Mouse (Mus musculus) neural tube, embryonic 13.5 days (tissue): ENCODE measurements around the gene Tjp2. TPM values are rescaled to one million over a fixed set of nuclear protein-coding genes. Genes with fewer than 3 reads are reported as not detected.

Source experiments
- ATAC-seq: fragments of 200-750 bp; cut with Nextera tagmentation; 2 replicates; pipeline ENCODE4 v1.8.0; 2017; ENCODE audit warnings: low read depth, mild to moderate bottlenecking, moderate TSS enrichment, moderate library complexity
- H3K27ac ChIP-seq: fragments of 300-500 bp; sonication (generic); replicated peaks from 2 replicates; pipeline ENCODE4 v1.5.1; 2015; ENCODE audit warnings: moderate library complexity, mild to moderate bottlenecking, inconsistent platforms
- H3K27me3 ChIP-seq: fragments of 300-500 bp; sonication (generic); 2 replicates; pipeline ENCODE4 v1.6.1; 2015; ENCODE audit warnings: mild to moderate bottlenecking, inconsistent platforms
- H3K36me3 ChIP-seq: fragments of 300-500 bp; sonication (generic); 2 replicates; pipeline ENCODE4 v1.6.1; 2015; ENCODE audit warnings: mild to moderate bottlenecking, inconsistent platforms
- H3K4me1 ChIP-seq: fragments of 300-500 bp; sonication (generic); replicated peaks from 2 replicates; pipeline ENCODE4 v1.6.1; 2015; ENCODE audit warnings: inconsistent platforms
- H3K4me2 ChIP-seq: fragments of 300-500 bp; sonication (generic); 2 replicates; pipeline ENCODE4 v1.6.1; 2015; ENCODE audit warnings: inconsistent platforms, mild to moderate bottlenecking, moderate library complexity
- H3K4me3 ChIP-seq: fragments of 300-500 bp; sonication (generic); 2 replicates; pipeline ENCODE4 v1.5.1; 2015; ENCODE audit warnings: mild to moderate bottlenecking, inconsistent platforms
- H3K9ac ChIP-seq: fragments of 300-500 bp; sonication (generic); 2 replicates; pipeline ENCODE4 v1.6.1; 2015; ENCODE audit warnings: moderate library complexity, mild to moderate bottlenecking, inconsistent platforms
- H3K9me3 ChIP-seq: fragments of 300-500 bp; sonication (generic); 2 replicates; pipeline ENCODE4 v1.6.1; 2016; ENCODE audit warnings: inconsistent platforms
- WGBS: fragments of 180-500 bp; shearing (Covaris S2); methylation state at CpG from one replicate; pipeline ENCODE4 v1.1.7; 2015; 5-methylcytosine and 5-hydroxymethylcytosine counted together
- polyA plus RNA-seq: library from polyadenylated mRNA; unstranded; fragments of >200 nt; fragmentation: Nextera tagmentation; extraction: Ambion mirVana; gene quantifications from 2 replicates; pipeline ENCODE4 v1.2.1, GENCODE M21; 2015

Gene Tjp2
- polyA plus RNA-seq, 1 experiment from 2014 or later, result 13.6 TPM

GRCm38 (mm10) chr19:24075927-24076326, 148.9 kb downstream of the Tjp2 start:
- Histone ChIP-seq H3K9ac (no peak overlapping the region), H3K4me3 (no peak overlapping the region), H3K4me1 (no peaks in the 10 kb centered on the region), H3K9me3 (peaks cover 7% of the 10 kb centered on the region; the same call in 1 of the 2 replicates), H3K4me2 (no peak overlapping the region), H3K36me3 (no peaks in the 10 kb centered on the region), H3K27me3 (no peaks in the 10 kb centered on the region), H3K27ac (no peak overlapping the region)
- WGBS, result 86% methylated on average over 8 of the region's 8 CpGs
- ATAC-seq, result no peak

GRCm38 (mm10) chr19:24073155-24073554, 151.7 kb downstream of the Tjp2 start:
- WGBS, result 56% methylated on average over 4 of the region's 4 CpGs

GRCm38 (mm10) chr19:24064348-24064895, 160.4 kb downstream of the Tjp2 start:
- no peak overlapping the region for H3K4me3 ChIP-seq
- H3K27ac ChIP-seq, result no peak overlapping the region
- H3K4me1 ChIP-seq, result peaks cover 5% of the 10 kb centered on the region; the same call in 1 of the 2 replicates
- no peak overlapping the region for H3K4me2 ChIP-seq
- H3K9ac ChIP-seq, result no peak overlapping the region
- H3K9me3 ChIP-seq, result peaks cover 7% of the 10 kb centered on the region; the same call in 1 of the 2 replicates
- no peaks in the 10 kb centered on the region for H3K36me3 ChIP-seq
- no peak for ATAC-seq
- H3K27me3 ChIP-seq, result no peaks in the 10 kb centered on the region
- WGBS, result 31% methylated on average over 12 of the region's 12 CpGs

More at GRCm38 (mm10) chr19:24073155-24073554, 151.7 kb downstream of the Tjp2 start:
- Histone ChIP-seq H3K36me3 (no peaks in the 10 kb centered on the region), H3K9me3 (peaks cover 19% of the 10 kb centered on the region; the same call in 1 of the 2 replicates), H3K27me3 (no peaks in the 10 kb centered on the region), H3K4me1 (no peaks in the 10 kb centered on the region), H3K4me3 (no peak overlapping the region), H3K9ac (no peak overlapping the region), H3K4me2 (no peak overlapping the region), H3K27ac (no peak overlapping the region)
- ATAC-seq, result no peak

DNA sequence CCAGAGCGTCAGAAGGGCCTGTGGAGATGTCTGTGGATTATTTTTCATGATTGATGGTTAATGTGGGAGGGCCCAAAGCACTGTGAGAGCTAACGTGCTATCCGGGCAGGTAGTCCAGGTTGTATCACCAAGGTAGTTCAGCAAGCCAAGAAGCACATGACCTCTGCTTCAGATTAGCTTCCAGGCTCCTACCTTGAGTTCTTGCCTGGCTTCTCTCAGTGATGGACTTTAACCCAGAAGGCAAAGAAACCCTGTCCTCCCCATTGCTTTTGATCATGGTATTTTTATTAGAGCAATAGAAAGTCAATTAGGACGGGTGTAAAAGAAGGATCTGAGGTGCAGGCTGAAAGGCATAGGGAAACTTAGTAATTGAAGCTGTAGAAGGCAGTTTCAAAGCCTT, 161.2 kb downstream of the Tjp2 start:
- H3K4me1 ChIP-seq, result peaks cover 5% of the 10 kb centered on the region; the same call in 1 of the 2 replicates
- 44% methylated on average over 4 of the region's 4 CpGs for WGBS
- peaks cover 2% of the 10 kb centered on the region; the same call in 1 of the 2 replicates for H3K9me3 ChIP-seq
- no peak overlapping the region for H3K27ac ChIP-seq
- H3K9ac ChIP-seq, result no peak overlapping the region
- no peaks in the 10 kb centered on the region for H3K27me3 ChIP-seq
- no peak overlapping the region for H3K4me3 ChIP-seq
- H3K36me3 ChIP-seq, result no peaks in the 10 kb centered on the region
- no peak overlapping the region for H3K4me2 ChIP-seq
- no peak for ATAC-seq

DNA sequence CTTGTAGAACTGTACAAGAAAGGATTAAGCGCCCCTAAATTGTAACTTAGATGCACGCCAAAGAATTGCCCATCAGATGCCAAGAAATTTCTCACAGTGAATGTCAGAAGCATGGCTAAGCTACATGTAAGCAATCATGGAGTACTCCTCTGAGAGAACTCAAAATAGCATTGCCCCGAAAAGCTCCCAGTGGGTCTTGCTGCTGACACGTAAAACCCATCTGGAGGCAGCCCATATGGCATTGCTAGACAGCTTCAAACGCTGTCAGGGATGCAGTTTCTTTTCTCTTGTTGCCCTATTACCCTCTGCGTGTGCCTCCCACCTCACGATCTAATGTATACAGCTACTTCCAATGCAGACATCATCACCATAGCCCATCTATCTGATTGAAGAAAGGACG, 166.0 kb downstream of the Tjp2 start:
- WGBS, result 71% methylated on average over 8 of the region's 8 CpGs
- no peak for ATAC-seq
- peaks cover 3% of the 10 kb centered on the region; the same call in 1 of the 2 replicates for H3K4me1 ChIP-seq
- 0 out of 2 replicates have a peak, but pooled peaks cover 5% of the 10 kb centered on the region for H3K9me3 ChIP-seq
- no peaks in the 10 kb centered on the region for H3K27me3 ChIP-seq
- no peak overlapping the region for H3K9ac ChIP-seq
- no peak overlapping the region for H3K4me2 ChIP-seq
- no peaks in the 10 kb centered on the region for H3K36me3 ChIP-seq
- no peak overlapping the region for H3K4me3 ChIP-seq
- H3K27ac ChIP-seq, result no peak overlapping the region

DNA sequence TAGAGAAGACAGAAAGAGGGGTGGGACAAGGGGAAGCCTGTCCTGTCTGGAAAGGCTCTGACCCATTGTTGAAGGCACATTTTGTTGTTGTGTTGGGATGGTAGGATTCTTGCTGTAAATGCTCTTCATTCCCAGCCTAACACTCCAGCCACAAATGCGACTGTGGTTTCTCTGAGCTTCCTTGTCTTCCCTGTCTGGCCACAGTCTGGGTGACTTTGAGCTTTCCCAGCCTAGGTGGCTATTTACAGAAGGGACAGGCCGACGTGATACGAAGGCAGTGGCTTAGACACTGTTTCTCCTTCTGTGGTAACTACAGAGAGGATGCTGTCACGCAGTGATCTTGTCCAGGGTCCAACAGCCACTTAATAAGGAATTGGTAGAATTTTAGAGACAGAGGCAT, 166.8 kb downstream of the Tjp2 start:
- peaks cover 3% of the 10 kb centered on the region; the same call in 1 of the 2 replicates for H3K4me1 ChIP-seq
- ATAC-seq, result no peak
- no peak overlapping the region for H3K4me3 ChIP-seq
- WGBS, result 89% methylated on average over 5 of the region's 5 CpGs
- no peaks in the 10 kb centered on the region for H3K27me3 ChIP-seq
- no peak overlapping the region for H3K9ac ChIP-seq
- no peak overlapping the region for H3K4me2 ChIP-seq
- 0 out of 2 replicates have a peak, but pooled peaks cover 5% of the 10 kb centered on the region for H3K9me3 ChIP-seq
- no peaks in the 10 kb centered on the region for H3K36me3 ChIP-seq
- no peak overlapping the region for H3K27ac ChIP-seq

- no peak for ATAC-seq
Observed at GRCm38 (mm10) chr19:24056880-24057279, 167.9 kb downstream of the Tjp2 start.

GRCm38 (mm10) chr19:24054904-24055303, 169.9 kb downstream of the Tjp2 start:
- Histone ChIP-seq H3K27me3 (no peaks in the 10 kb centered on the region), H3K9ac (no peak overlapping the region), H3K9me3 (0 out of 2 replicates have a peak, but pooled peaks cover 5% of the 10 kb centered on the region), H3K4me1 (peaks cover 3% of the 10 kb centered on the region; the same call in 1 of the 2 replicates), H3K4me2 (no peak overlapping the region), H3K27ac (no peak overlapping the region), H3K4me3 (no peak overlapping the region), H3K36me3 (no peaks in the 10 kb centered on the region)
- ATAC-seq, result no peak
- WGBS, result 44% methylated on average over 2 of the region's 2 CpGs

More at GRCm38 (mm10) chr19:24056880-24057279, 167.9 kb downstream of the Tjp2 start:
- Histone ChIP-seq H3K9me3 (0 out of 2 replicates have a peak, but pooled peaks cover 5% of the 10 kb centered on the region), H3K4me3 (no peak overlapping the region), H3K27me3 (no peaks in the 10 kb centered on the region), H3K36me3 (no peaks in the 10 kb centered on the region), H3K9ac (no peak overlapping the region), H3K4me2 (no peak overlapping the region), H3K4me1 (peaks cover 3% of the 10 kb centered on the region; the same call in 1 of the 2 replicates), H3K27ac (no peak overlapping the region)
- WGBS, result 95% methylated on average over 1 of the region's 1 CpGs

- ATAC-seq, result no peak
- Histone ChIP-seq H3K9ac (no peak overlapping the region), H3K36me3 (no peaks in the 10 kb centered on the region), H3K27me3 (no peaks in the 10 kb centered on the region), H3K4me3 (no peak overlapping the region), H3K4me1 (peaks cover 3% of the 10 kb centered on the region; the same call in 1 of the 2 replicates), H3K9me3 (0 out of 2 replicates have a peak, but pooled peaks cover 5% of the 10 kb centered on the region), H3K4me2 (no peak overlapping the region), H3K27ac (no peak overlapping the region)
- 37% methylated on average over 5 of the region's 5 CpGs for WGBS
Observed at GRCm38 (mm10) chr19:24054265-24054664, 170.6 kb downstream of the Tjp2 start.

GRCm38 (mm10) chr19:24050514-24050913, 174.3 kb downstream of the Tjp2 start:
- no peak overlapping the region for H3K27ac ChIP-seq
- no peaks in the 10 kb centered on the region for H3K36me3 ChIP-seq
- no peaks in the 10 kb centered on the region for H3K27me3 ChIP-seq
- H3K4me2 ChIP-seq, result no peak overlapping the region
- no peak for ATAC-seq
- no peak overlapping the region for H3K9ac ChIP-seq
- peaks cover 3% of the 10 kb centered on the region; the same call in 1 of the 2 replicates for H3K4me1 ChIP-seq
- no peak overlapping the region for H3K4me3 ChIP-seq
- 82% methylated on average over 2 of the region's 2 CpGs for WGBS
- no peaks in the 10 kb centered on the region for H3K9me3 ChIP-seq

DNA sequence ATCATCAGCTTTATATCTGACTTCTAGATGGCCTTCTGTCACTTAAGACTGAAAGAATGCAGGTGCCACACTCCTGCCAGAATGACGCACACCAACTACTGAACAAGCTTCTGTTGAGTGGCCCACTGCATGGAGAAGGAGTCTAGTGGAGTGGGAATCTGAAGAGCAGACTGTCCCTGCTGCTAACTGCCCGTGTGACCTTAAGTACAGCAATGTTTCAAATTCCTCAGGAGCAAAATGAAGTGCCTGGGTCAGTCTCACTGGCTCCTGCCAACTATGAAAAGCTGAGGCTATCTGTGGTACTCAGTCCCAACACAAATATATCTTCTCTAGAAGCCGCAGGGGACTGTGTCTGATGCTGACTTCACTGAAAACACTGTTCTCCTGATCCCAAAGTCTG, 175.5 kb downstream of the Tjp2 start:
- 89% methylated on average over 3 of the region's 3 CpGs for WGBS
- H3K9ac ChIP-seq, result no peak overlapping the region
- H3K27ac ChIP-seq, result no peak overlapping the region
- no peak for ATAC-seq
- H3K4me2 ChIP-seq, result no peak overlapping the region
- H3K4me1 ChIP-seq, result no peaks in the 10 kb centered on the region
- no peak overlapping the region for H3K4me3 ChIP-seq
- H3K36me3 ChIP-seq, result no peaks in the 10 kb centered on the region
- no peaks in the 10 kb centered on the region for H3K27me3 ChIP-seq
- no peaks in the 10 kb centered on the region for H3K9me3 ChIP-seq

- H3K4me1 ChIP-seq, result no peaks in the 10 kb centered on the region
- no peak overlapping the region for H3K27ac ChIP-seq
- no peak overlapping the region for H3K4me2 ChIP-seq
- no peak overlapping the region for H3K9ac ChIP-seq
- ATAC-seq, result no peak
- H3K4me3 ChIP-seq, result no peak overlapping the region
- H3K27me3 ChIP-seq, result no peaks in the 10 kb centered on the region
- H3K9me3 ChIP-seq, result no peaks in the 10 kb centered on the region
- WGBS, result 88% methylated on average over 10 of the region's 10 CpGs
- H3K36me3 ChIP-seq, result no peaks in the 10 kb centered on the region
Observed at GRCm38 (mm10) chr19:24046395-24046993, 178.3 kb downstream of the Tjp2 start.
